Mouse (Mus musculus) E14TG2a.4 (cell line): ENCODE results near the gene C1qtnf5.

ENCODE experiments used
- CTCF ChIP-seq: conservative IDR thresholded peaks from 2 replicates; pipeline ENCODE4 v1.5.1; 2014; ENCODE audit warnings: low read length
- NANOG ChIP-seq: IDR thresholded peaks from 2 replicates; pipeline ENCODE4 v1.6.1; 2014; ENCODE audit warnings: borderline replicate concordance, low read length, mixed read lengths

DNA sequence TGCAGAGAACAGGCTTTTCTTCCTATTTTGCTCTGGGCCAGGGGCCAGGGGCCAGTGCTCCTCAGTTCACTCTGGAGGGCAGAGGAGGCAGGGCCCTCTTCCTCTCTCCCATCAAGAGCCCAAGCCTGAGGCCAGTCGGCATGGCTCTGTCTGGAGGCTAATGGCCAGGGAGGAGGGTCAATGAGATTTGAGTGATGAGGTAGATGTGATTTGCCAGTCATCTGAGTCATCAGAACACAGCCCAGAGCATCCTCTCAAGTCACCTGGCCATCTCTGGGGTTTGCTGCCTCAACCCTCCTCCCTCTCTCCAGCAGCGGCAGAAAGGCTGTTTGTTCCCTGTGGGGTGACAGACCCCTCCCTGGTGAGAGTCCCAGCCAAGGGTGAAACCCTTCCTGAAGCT, 26.2 kb downstream of the C1qtnf5 start:
- TF ChIP-seq CTCF (no peak), NANOG (no peak)
